Mouse (Mus musculus): ENCODE data around the gene Knop1. TPM values are rescaled to one million over a fixed set of nuclear protein-coding genes. Genes with fewer than 3 reads are reported as not detected.

The Knop1 gene
- polyA plus RNA-seq, 1 experiment from 2014 or later: 23.2 TPM

GRCm38 (mm10) chr7:118837901-118838300, 18.2 kb downstream of the Knop1 start:
- Histone ChIP-seq H3K27ac (ENCODE audit: low read length) (no peak overlapping the region), H3K9me3 (replicated peaks; ENCODE audit: control insufficient read depth, low read length) (no peaks in the 10 kb centered on the region), H3K27me3 (ENCODE audit: control insufficient read depth, insufficient read depth, low read depth, low read length) (no peaks in the 10 kb centered on the region), H3K4me3 (ENCODE audit: low read depth, low read length) (no peak overlapping the region), H3K4me2 (ENCODE audit: low read depth, low read length) (no peak overlapping the region), H3K36me3 (ENCODE audit: control insufficient read depth, insufficient read depth) (peaks cover 18% of the 10 kb centered on the region), H3K9ac (ENCODE audit: low read depth, low read length) (no peak overlapping the region), H3K4me1 (ENCODE audit: control insufficient read depth, low read depth, low read length) (no peaks in the 10 kb centered on the region)
- ATAC-seq (ENCODE audit: low read depth): no peak
- 81% methylated on average over 5 of the region's 5 CpGs for WGBS (ENCODE audit: insufficient replicate concordance)

GRCm38 (mm10) chr7:118827975-118828416, 28.1 kb downstream of the Knop1 start:
- H3K27me3 ChIP-seq (ENCODE audit: control insufficient read depth, insufficient read depth, low read depth, low read length): no peaks in the 10 kb centered on the region
- 61% methylated on average over 5 of the region's 5 CpGs for WGBS (ENCODE audit: insufficient replicate concordance)
- no peak overlapping the region for H3K4me3 ChIP-seq (ENCODE audit: low read depth, low read length)
- H3K4me2 ChIP-seq (ENCODE audit: low read depth, low read length): no peak overlapping the region
- no peaks in the 10 kb centered on the region for H3K9me3 ChIP-seq (replicated peaks; ENCODE audit: control insufficient read depth, low read length)
- no peak overlapping the region for H3K27ac ChIP-seq (ENCODE audit: low read length)
- H3K36me3 ChIP-seq (ENCODE audit: control insufficient read depth, insufficient read depth): peaks cover 4% of the 10 kb centered on the region; the same call in 1 of the 2 replicates
- peak; percentile 39; the same call in 1 of the 2 replicates for ATAC-seq (ENCODE audit: low read depth)
- no peaks in the 10 kb centered on the region; the same call in 1 of the 2 replicates for H3K4me1 ChIP-seq (ENCODE audit: control insufficient read depth, low read depth, low read length)
- no peak overlapping the region for H3K9ac ChIP-seq (ENCODE audit: low read depth, low read length)

DNA sequence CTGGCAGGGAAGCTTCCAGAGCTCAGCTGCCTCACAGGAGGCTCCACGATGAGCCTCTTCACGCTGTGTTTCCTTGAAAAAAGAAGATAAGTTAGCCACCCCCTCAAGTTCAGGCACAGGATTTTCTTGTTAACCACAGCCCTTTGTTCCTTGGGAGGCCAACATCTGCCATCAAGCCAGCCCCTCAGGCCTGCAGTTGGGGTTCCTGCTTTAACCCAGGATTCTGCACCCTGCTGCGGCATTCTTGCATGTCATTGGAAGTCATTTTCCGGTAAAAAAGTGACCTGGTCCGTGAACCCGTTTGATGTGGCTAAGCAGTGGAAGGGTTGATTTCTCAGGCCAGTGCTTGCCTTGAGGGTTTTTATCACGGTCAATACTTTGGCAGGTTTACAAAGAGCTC, 31.6 kb downstream of the Knop1 start:
- no peaks in the 10 kb centered on the region for H3K9me3 ChIP-seq (replicated peaks; ENCODE audit: control insufficient read depth, low read length)
- WGBS (ENCODE audit: insufficient replicate concordance): 76% methylated on average over 7 of the region's 7 CpGs
- no peak overlapping the region for H3K4me2 ChIP-seq (ENCODE audit: low read depth, low read length)
- H3K4me1 ChIP-seq (ENCODE audit: control insufficient read depth, low read depth, low read length): no peaks in the 10 kb centered on the region; the same call in 1 of the 2 replicates
- no peaks in the 10 kb centered on the region for H3K27me3 ChIP-seq (ENCODE audit: control insufficient read depth, insufficient read depth, low read depth, low read length)
- H3K4me3 ChIP-seq (ENCODE audit: low read depth, low read length): no peak overlapping the region
- H3K9ac ChIP-seq (ENCODE audit: low read depth, low read length): no peak overlapping the region
- ATAC-seq (ENCODE audit: low read depth): no peak
- peaks cover 4% of the 10 kb centered on the region; the same call in 1 of the 2 replicates for H3K36me3 ChIP-seq (ENCODE audit: control insufficient read depth, insufficient read depth)
- H3K27ac ChIP-seq (ENCODE audit: low read length): no peak overlapping the region

- H3K4me2 ChIP-seq (ENCODE audit: low read depth, low read length): no peak overlapping the region
- no peak for ATAC-seq (ENCODE audit: low read depth)
- H3K4me3 ChIP-seq (ENCODE audit: low read depth, low read length): no peak overlapping the region
- H3K27ac ChIP-seq (ENCODE audit: low read length): no peak overlapping the region
- H3K36me3 ChIP-seq (ENCODE audit: control insufficient read depth, insufficient read depth): peaks cover 4% of the 10 kb centered on the region; the same call in 1 of the 2 replicates
- H3K27me3 ChIP-seq (ENCODE audit: control insufficient read depth, insufficient read depth, low read depth, low read length): no peaks in the 10 kb centered on the region
- H3K9me3 ChIP-seq (replicated peaks; ENCODE audit: control insufficient read depth, low read length): no peaks in the 10 kb centered on the region
- H3K9ac ChIP-seq (ENCODE audit: low read depth, low read length): no peak overlapping the region
- no peaks in the 10 kb centered on the region for H3K4me1 ChIP-seq (ENCODE audit: control insufficient read depth, low read depth, low read length)
- WGBS (ENCODE audit: insufficient replicate concordance): 69% methylated on average over 12 of the region's 12 CpGs
Observed at GRCm38 (mm10) chr7:118821887-118822556, 34.0 kb downstream of the Knop1 start.

GRCm38 (mm10) chr7:118821356-118821755, 34.7 kb downstream of the Knop1 start:
- Histone ChIP-seq H3K4me3 (ENCODE audit: low read depth, low read length) (no peak overlapping the region), H3K4me2 (ENCODE audit: low read depth, low read length) (no peak overlapping the region), H3K9me3 (replicated peaks; ENCODE audit: control insufficient read depth, low read length) (no peaks in the 10 kb centered on the region), H3K36me3 (ENCODE audit: control insufficient read depth, insufficient read depth) (peaks cover 4% of the 10 kb centered on the region; the same call in 1 of the 2 replicates), H3K27me3 (ENCODE audit: control insufficient read depth, insufficient read depth, low read depth, low read length) (no peaks in the 10 kb centered on the region), H3K4me1 (ENCODE audit: control insufficient read depth, low read depth, low read length) (no peaks in the 10 kb centered on the region), H3K9ac (ENCODE audit: low read depth, low read length) (no peak overlapping the region), H3K27ac (ENCODE audit: low read length) (no peak overlapping the region)
- 54% methylated on average over 7 of the region's 7 CpGs for WGBS (ENCODE audit: insufficient replicate concordance)
- ATAC-seq (ENCODE audit: low read depth): no peak

GRCm38 (mm10) chr7:118819666-118820065, 36.4 kb downstream of the Knop1 start:
- H3K4me3 ChIP-seq (ENCODE audit: low read depth, low read length): no peak overlapping the region
- no peaks in the 10 kb centered on the region for H3K27me3 ChIP-seq (ENCODE audit: control insufficient read depth, insufficient read depth, low read depth, low read length)
- 81% methylated on average over 1 of the region's 1 CpGs for WGBS (ENCODE audit: insufficient replicate concordance)
- H3K4me2 ChIP-seq (ENCODE audit: low read depth, low read length): no peak overlapping the region
- no peaks in the 10 kb centered on the region for H3K36me3 ChIP-seq (ENCODE audit: control insufficient read depth, insufficient read depth)
- no peaks in the 10 kb centered on the region for H3K9me3 ChIP-seq (replicated peaks; ENCODE audit: control insufficient read depth, low read length)
- no peak overlapping the region for H3K27ac ChIP-seq (ENCODE audit: low read length)
- H3K9ac ChIP-seq (ENCODE audit: low read depth, low read length): no peak overlapping the region
- no peak for ATAC-seq (ENCODE audit: low read depth)
- H3K4me1 ChIP-seq (ENCODE audit: control insufficient read depth, low read depth, low read length): no peaks in the 10 kb centered on the region

DNA sequence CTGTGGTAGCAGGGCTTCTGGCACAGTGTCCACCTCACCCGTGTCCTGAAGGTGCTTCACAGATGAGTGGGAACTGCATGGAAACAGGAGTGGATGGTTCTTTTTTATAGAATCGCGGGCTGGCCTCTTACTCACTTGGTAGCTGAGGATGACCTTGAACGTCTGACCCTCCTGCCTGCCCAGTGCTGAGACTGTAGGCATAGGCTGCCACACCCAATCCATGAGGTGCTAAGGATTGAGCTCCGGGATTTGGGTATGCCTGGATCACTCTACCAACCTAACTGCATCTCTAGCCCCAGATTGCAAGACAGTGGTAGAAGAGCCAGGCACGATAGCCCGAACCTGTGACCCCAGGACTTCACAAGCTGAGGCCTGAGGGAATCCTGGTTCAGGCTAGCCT, 38.3 kb downstream of the Knop1 start:
- no peaks in the 10 kb centered on the region for H3K4me1 ChIP-seq (ENCODE audit: control insufficient read depth, low read depth, low read length)
- ATAC-seq (ENCODE audit: low read depth): no peak
- no peaks in the 10 kb centered on the region for H3K27me3 ChIP-seq (ENCODE audit: control insufficient read depth, insufficient read depth, low read depth, low read length)
- no peak overlapping the region for H3K4me2 ChIP-seq (ENCODE audit: low read depth, low read length)
- no peaks in the 10 kb centered on the region for H3K36me3 ChIP-seq (ENCODE audit: control insufficient read depth, insufficient read depth)
- no peak overlapping the region for H3K9ac ChIP-seq (ENCODE audit: low read depth, low read length)
- no peak overlapping the region for H3K27ac ChIP-seq (ENCODE audit: low read length)
- no peak overlapping the region for H3K4me3 ChIP-seq (ENCODE audit: low read depth, low read length)
- no peaks in the 10 kb centered on the region for H3K9me3 ChIP-seq (replicated peaks; ENCODE audit: control insufficient read depth, low read length)
- 75% methylated on average over 7 of the region's 7 CpGs for WGBS (ENCODE audit: insufficient replicate concordance)

DNA sequence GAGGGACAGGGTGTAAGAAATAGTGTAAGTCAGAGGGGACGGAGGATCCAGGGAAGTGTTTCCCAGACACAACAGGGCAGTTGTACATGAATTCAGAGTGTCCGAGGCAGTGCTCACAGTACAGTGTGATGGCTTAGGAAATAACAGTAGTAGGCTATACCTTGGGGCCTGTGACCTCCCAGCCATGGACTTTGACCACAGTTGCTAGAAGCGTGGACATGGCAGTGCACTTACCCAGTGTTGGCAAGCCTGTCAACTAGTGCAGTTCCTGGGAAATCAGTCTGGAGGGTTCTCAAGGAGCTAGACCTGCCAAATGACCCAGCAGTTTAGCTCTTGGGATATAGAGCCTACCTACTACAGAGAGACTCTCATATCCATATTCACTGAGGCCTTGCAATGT, 39.8 kb downstream of the Knop1 start:
- no peaks in the 10 kb centered on the region for H3K27me3 ChIP-seq (ENCODE audit: control insufficient read depth, insufficient read depth, low read depth, low read length)
- no peak for ATAC-seq (ENCODE audit: low read depth)
- no peak overlapping the region for H3K4me3 ChIP-seq (ENCODE audit: low read depth, low read length)
- no peaks in the 10 kb centered on the region; the same call in 1 of the 2 replicates for H3K4me1 ChIP-seq (ENCODE audit: control insufficient read depth, low read depth, low read length)
- H3K36me3 ChIP-seq (ENCODE audit: control insufficient read depth, insufficient read depth): no peaks in the 10 kb centered on the region
- WGBS (ENCODE audit: insufficient replicate concordance): 67% methylated on average over 3 of the region's 3 CpGs
- no peak overlapping the region for H3K9ac ChIP-seq (ENCODE audit: low read depth, low read length)
- no peak overlapping the region for H3K4me2 ChIP-seq (ENCODE audit: low read depth, low read length)
- no peaks in the 10 kb centered on the region for H3K9me3 ChIP-seq (replicated peaks; ENCODE audit: control insufficient read depth, low read length)
- no peak overlapping the region for H3K27ac ChIP-seq (ENCODE audit: low read length)

GRCm38 (mm10) chr7:118813592-118813991, 42.5 kb downstream of the Knop1 start:
- WGBS (ENCODE audit: insufficient replicate concordance): 79% methylated on average over 4 of the region's 4 CpGs

More at GRCm38 (mm10) chr7:118813592-118813991, 42.5 kb downstream of the Knop1 start:
- no peak overlapping the region for H3K4me2 ChIP-seq (ENCODE audit: low read depth, low read length)
- no peak overlapping the region for H3K27ac ChIP-seq (ENCODE audit: low read length)
- no peak for ATAC-seq (ENCODE audit: low read depth)
- H3K27me3 ChIP-seq (ENCODE audit: control insufficient read depth, insufficient read depth, low read depth, low read length): no peaks in the 10 kb centered on the region
- H3K9me3 ChIP-seq (replicated peaks; ENCODE audit: control insufficient read depth, low read length): no peaks in the 10 kb centered on the region
- H3K4me1 ChIP-seq (ENCODE audit: control insufficient read depth, low read depth, low read length): no peaks in the 10 kb centered on the region; the same call in 1 of the 2 replicates
- H3K36me3 ChIP-seq (ENCODE audit: control insufficient read depth, insufficient read depth): no peaks in the 10 kb centered on the region
- H3K4me3 ChIP-seq (ENCODE audit: low read depth, low read length): no peak overlapping the region
- no peak overlapping the region for H3K9ac ChIP-seq (ENCODE audit: low read depth, low read length)
